Mouse (Mus musculus) cerebellum, adult 2 months (tissue): Measurements from ENCODE around the gene Dscam.

Experiments used
- CTCF ChIP-seq: fragments of 200-500 bp; IDR thresholded peaks from 2 replicates; pipeline ENCODE4 v1.5.1; 2011; ENCODE audit warnings: low read depth, mild to moderate bottlenecking, control low read depth, low read length, moderate library complexity, borderline replicate concordance; ENCODE audit not compliant: insufficient read depth
- POLR2A ChIP-seq: fragments of 200-500 bp; IDR thresholded peaks from 2 replicates; pipeline ENCODE4 v1.6.1; 2011; ENCODE audit warnings: low read length, control low read depth, borderline replicate concordance; ENCODE audit not compliant: insufficient read depth

DNA sequence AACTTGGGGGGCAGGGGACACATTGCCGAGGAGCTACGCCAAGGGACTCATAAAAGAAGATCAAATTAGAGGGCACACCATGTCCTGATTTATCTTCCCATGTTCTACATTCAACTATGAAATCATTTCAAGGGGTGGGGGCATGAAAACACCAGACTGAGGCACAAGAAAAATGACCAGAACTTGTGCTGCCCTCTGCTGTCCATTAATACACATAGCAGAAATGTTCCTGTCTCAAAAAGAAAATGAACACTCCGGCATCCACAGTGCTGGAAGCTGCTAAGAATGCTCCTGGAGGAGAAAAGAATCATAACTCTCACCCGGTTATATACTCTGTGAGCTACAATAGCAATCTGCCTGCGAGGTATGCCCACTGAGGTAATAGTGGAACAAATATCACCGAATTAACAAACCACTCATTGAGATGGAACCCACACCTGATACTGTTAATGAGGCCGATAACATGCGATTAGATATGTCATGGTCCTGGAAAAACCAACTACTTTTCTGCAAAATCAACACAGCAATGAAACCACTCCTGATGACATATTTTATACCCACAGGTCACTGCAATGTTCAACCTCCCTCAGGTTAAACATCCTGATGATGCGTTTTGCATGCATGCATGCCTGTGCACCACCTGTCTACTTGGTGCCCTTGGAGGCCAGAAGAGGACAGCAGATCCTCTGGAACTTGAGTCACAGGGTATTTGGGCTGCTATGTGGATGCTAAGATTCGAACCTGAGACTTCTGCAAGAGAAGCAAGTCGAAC lies 498.8 kb downstream of the Dscam start:
- TF ChIP-seq CTCF (peak; percentile 61), POLR2A (no peak)
